Mouse (Mus musculus): ENCODE results near the gene Taar7f. TPM values are rescaled to one million over a fixed set of nuclear protein-coding genes. Genes with fewer than 3 reads are reported as not detected.

The Taar7f gene
- polyA plus RNA-seq (2015; fragmentation: Nextera tagmentation; extraction: Ambion mirVana) = not detected in 2 replicates

GRCm38 (mm10) chr10:24049210-24049609, at the start of gene Taar7f:
Gene Taar7f (plus strand): TSS chr10:24049510.
- Histone ChIP-seq H3K4me1 (ENCODE audit: control insufficient read depth, insufficient read depth, low read depth, low read length) (no peaks in the 10 kb centered on the region), H3K27me3 (replicated peaks; ENCODE audit: control insufficient read depth, insufficient read depth, low read length) (no peaks in the 10 kb centered on the region), H3K4me2 (ENCODE audit: low read length) (no peak within 1 kb of the TSS)

GRCm38 (mm10) chr10:23999639-24000038, 49.7 kb upstream of the Taar7f start, which contains the start of gene Taar7b:
Gene Taar7b (plus strand): TSS chr10:23999939.
- Histone ChIP-seq H3K4me1 (ENCODE audit: control insufficient read depth, insufficient read depth, low read depth, low read length) (no peaks in the 10 kb centered on the region), H3K27me3 (replicated peaks; ENCODE audit: control insufficient read depth, insufficient read depth, low read length) (no peaks in the 10 kb centered on the region), H3K36me3 (ENCODE audit: control insufficient read depth, insufficient read depth, low read length) (no peaks in the 10 kb centered on the region), H3K9me3 (ENCODE audit: control insufficient read depth, low read length) (no peaks in the 10 kb centered on the region), H3K27ac (ENCODE audit: low read depth, low read length) (no peak within 1 kb of the TSS), H3K4me3 (ENCODE audit: low read length) (no peak within 1 kb of the TSS), H3K9ac (ENCODE audit: low read depth, low read length) (no peak within 1 kb of the TSS), H3K4me2 (ENCODE audit: low read length) (no peak within 1 kb of the TSS)
- ATAC-seq = no peak
- WGBS = 94% methylated on average over 1 of the region's 1 CpGs

More at GRCm38 (mm10) chr10:24049210-24049609, at the start of gene Taar7f:
- no peak within 1 kb of the TSS for H3K27ac ChIP-seq (ENCODE audit: low read depth, low read length)
- no peaks in the 10 kb centered on the region for H3K36me3 ChIP-seq (ENCODE audit: control insufficient read depth, insufficient read depth, low read length)
- no peak within 1 kb of the TSS for H3K9ac ChIP-seq (ENCODE audit: low read depth, low read length)
- no peak for ATAC-seq
- no peaks in the 10 kb centered on the region for H3K9me3 ChIP-seq (ENCODE audit: control insufficient read depth, low read length)
- H3K4me3 ChIP-seq (ENCODE audit: low read length) = no peak within 1 kb of the TSS

GRCm38 (mm10) chr10:24006442-24006841, 42.9 kb upstream of the Taar7f start:
- Histone ChIP-seq H3K4me3 (ENCODE audit: low read length) (no peak overlapping the region), H3K9ac (ENCODE audit: low read depth, low read length) (no peak overlapping the region)
- 90% methylated on average over 1 of the region's 1 CpGs for WGBS

GRCm38 (mm10) chr10:24007034-24007433, 42.3 kb upstream of the Taar7f start:
- Histone ChIP-seq H3K4me3 (ENCODE audit: low read length) (no peak overlapping the region), H3K4me2 (ENCODE audit: low read length) (no peak overlapping the region), H3K9ac (ENCODE audit: low read depth, low read length) (no peak overlapping the region), H3K4me1 (ENCODE audit: control insufficient read depth, insufficient read depth, low read depth, low read length) (no peaks in the 10 kb centered on the region), H3K9me3 (ENCODE audit: control insufficient read depth, low read length) (no peaks in the 10 kb centered on the region), H3K27me3 (replicated peaks; ENCODE audit: control insufficient read depth, insufficient read depth, low read length) (no peaks in the 10 kb centered on the region), H3K36me3 (ENCODE audit: control insufficient read depth, insufficient read depth, low read length) (no peaks in the 10 kb centered on the region), H3K27ac (ENCODE audit: low read depth, low read length) (no peak overlapping the region)
- no peak for ATAC-seq
- 64% methylated on average over 2 of the region's 2 CpGs for WGBS

More at GRCm38 (mm10) chr10:24006442-24006841, 42.9 kb upstream of the Taar7f start:
- H3K27ac ChIP-seq (ENCODE audit: low read depth, low read length) = no peak overlapping the region
- H3K9me3 ChIP-seq (ENCODE audit: control insufficient read depth, low read length) = no peaks in the 10 kb centered on the region
- no peak overlapping the region for H3K4me2 ChIP-seq (ENCODE audit: low read length)
- no peaks in the 10 kb centered on the region for H3K27me3 ChIP-seq (replicated peaks; ENCODE audit: control insufficient read depth, insufficient read depth, low read length)
- no peak for ATAC-seq
- no peaks in the 10 kb centered on the region for H3K4me1 ChIP-seq (ENCODE audit: control insufficient read depth, insufficient read depth, low read depth, low read length)
- no peaks in the 10 kb centered on the region for H3K36me3 ChIP-seq (ENCODE audit: control insufficient read depth, insufficient read depth, low read length)

GRCm38 (mm10) chr10:24008143-24008542, 41.2 kb upstream of the Taar7f start:
- H3K4me2 ChIP-seq (ENCODE audit: low read length) = no peak overlapping the region
- H3K4me3 ChIP-seq (ENCODE audit: low read length) = no peak overlapping the region
- no peak overlapping the region for H3K9ac ChIP-seq (ENCODE audit: low read depth, low read length)
- no peaks in the 10 kb centered on the region for H3K27me3 ChIP-seq (replicated peaks; ENCODE audit: control insufficient read depth, insufficient read depth, low read length)
- H3K4me1 ChIP-seq (ENCODE audit: control insufficient read depth, insufficient read depth, low read depth, low read length) = no peaks in the 10 kb centered on the region
- WGBS = 95% methylated on average over 1 of the region's 1 CpGs
- H3K9me3 ChIP-seq (ENCODE audit: control insufficient read depth, low read length) = no peaks in the 10 kb centered on the region
- no peak overlapping the region for H3K27ac ChIP-seq (ENCODE audit: low read depth, low read length)
- no peak for ATAC-seq
- no peaks in the 10 kb centered on the region for H3K36me3 ChIP-seq (ENCODE audit: control insufficient read depth, insufficient read depth, low read length)

GRCm38 (mm10) chr10:24026922-24027321, 22.4 kb upstream of the Taar7f start, which contains the start of gene Taar7d:
Gene Taar7d (plus strand): TSS chr10:24027222.
- Histone ChIP-seq H3K4me2 (ENCODE audit: low read length) (no peak within 1 kb of the TSS), H3K36me3 (ENCODE audit: control insufficient read depth, insufficient read depth, low read length) (no peaks in the 10 kb centered on the region), H3K27me3 (replicated peaks; ENCODE audit: control insufficient read depth, insufficient read depth, low read length) (no peaks in the 10 kb centered on the region), H3K9me3 (ENCODE audit: control insufficient read depth, low read length) (no peaks in the 10 kb centered on the region), H3K4me3 (ENCODE audit: low read length) (no peak within 1 kb of the TSS), H3K27ac (ENCODE audit: low read depth, low read length) (no peak within 1 kb of the TSS), H3K9ac (ENCODE audit: low read depth, low read length) (no peak within 1 kb of the TSS), H3K4me1 (ENCODE audit: control insufficient read depth, insufficient read depth, low read depth, low read length) (no peaks in the 10 kb centered on the region)
- no peak for ATAC-seq

- no peaks in the 10 kb centered on the region for H3K4me1 ChIP-seq (ENCODE audit: control insufficient read depth, insufficient read depth, low read depth, low read length)
- H3K36me3 ChIP-seq (ENCODE audit: control insufficient read depth, insufficient read depth, low read length) = no peaks in the 10 kb centered on the region
- no peak overlapping the region for H3K27ac ChIP-seq (ENCODE audit: low read depth, low read length)
- H3K9ac ChIP-seq (ENCODE audit: low read depth, low read length) = no peak overlapping the region
- H3K27me3 ChIP-seq (replicated peaks; ENCODE audit: control insufficient read depth, insufficient read depth, low read length) = no peaks in the 10 kb centered on the region
- no peak overlapping the region for H3K4me3 ChIP-seq (ENCODE audit: low read length)
- ATAC-seq = no peak
- H3K4me2 ChIP-seq (ENCODE audit: low read length) = no peak overlapping the region
- H3K9me3 ChIP-seq (ENCODE audit: control insufficient read depth, low read length) = no peaks in the 10 kb centered on the region
Measured at GRCm38 (mm10) chr10:24031347-24031746, 18.0 kb upstream of the Taar7f start.

- Histone ChIP-seq H3K4me2 (ENCODE audit: low read length) (no peak within 1 kb of the TSS), H3K36me3 (ENCODE audit: control insufficient read depth, insufficient read depth, low read length) (no peaks in the 10 kb centered on the region), H3K27ac (ENCODE audit: low read depth, low read length) (no peak within 1 kb of the TSS), H3K4me3 (ENCODE audit: low read length) (no peak within 1 kb of the TSS), H3K9me3 (ENCODE audit: control insufficient read depth, low read length) (no peaks in the 10 kb centered on the region), H3K4me1 (ENCODE audit: control insufficient read depth, insufficient read depth, low read depth, low read length) (no peaks in the 10 kb centered on the region), H3K27me3 (replicated peaks; ENCODE audit: control insufficient read depth, insufficient read depth, low read length) (no peaks in the 10 kb centered on the region), H3K9ac (ENCODE audit: low read depth, low read length) (no peak within 1 kb of the TSS)
- ATAC-seq = no peak
- WGBS = 92% methylated on average over 2 of the region's 2 CpGs
Measured at GRCm38 (mm10) chr10:24037314-24037713, 12.0 kb upstream of the Taar7f start, which contains the start of gene Taar7e. Gene Taar7e (plus strand): TSS chr10:24037614.

GRCm38 (mm10) chr10:24040120-24040869, 9.0 kb upstream of the Taar7f start:
- no peak overlapping the region for H3K4me3 ChIP-seq (ENCODE audit: low read length)
- 75% methylated on average over 2 of the region's 2 CpGs for WGBS

More at GRCm38 (mm10) chr10:24040120-24040869, 9.0 kb upstream of the Taar7f start:
- Histone ChIP-seq H3K36me3 (ENCODE audit: control insufficient read depth, insufficient read depth, low read length) (no peaks in the 10 kb centered on the region), H3K9ac (ENCODE audit: low read depth, low read length) (no peak overlapping the region), H3K27ac (ENCODE audit: low read depth, low read length) (no peak overlapping the region), H3K27me3 (replicated peaks; ENCODE audit: control insufficient read depth, insufficient read depth, low read length) (no peaks in the 10 kb centered on the region), H3K4me1 (ENCODE audit: control insufficient read depth, insufficient read depth, low read depth, low read length) (no peaks in the 10 kb centered on the region), H3K4me2 (ENCODE audit: low read length) (no peak overlapping the region), H3K9me3 (ENCODE audit: control insufficient read depth, low read length) (no peaks in the 10 kb centered on the region)
- ATAC-seq = no peak

Data from hindbrain, embryonic 16.5 days (tissue).